Mouse (Mus musculus): ENCODE data around the gene Glp2r. TPM values are rescaled to one million over a fixed set of nuclear protein-coding genes. Genes with fewer than 3 reads are reported as not detected.

Glp2r gene
- 0.44 and 0.71 TPM in 2 replicates for polyA plus RNA-seq (2015; fragmentation: Nextera tagmentation; extraction: Ambion mirVana)

DNA sequence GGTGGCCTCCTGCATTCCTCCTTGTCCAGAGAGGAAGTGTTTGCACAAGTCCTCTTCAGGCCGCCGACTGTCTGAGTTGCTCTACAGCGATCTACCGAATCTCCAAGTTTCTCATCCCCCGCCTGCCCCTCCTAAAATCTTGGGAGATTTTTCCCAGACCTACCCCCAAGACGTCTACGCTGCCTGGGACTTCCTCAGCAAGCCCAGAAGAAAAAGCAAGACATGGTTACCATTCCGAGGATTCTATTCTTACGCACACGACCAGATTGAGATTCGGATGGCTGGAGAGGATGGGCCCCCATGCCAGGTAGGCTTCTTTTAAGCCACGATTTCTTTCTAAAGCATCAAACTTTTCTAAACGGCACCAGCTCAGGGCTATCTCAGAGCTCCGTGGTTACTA lies at the start of gene Glp2r:
Gene Glp2r (minus strand): TSS at position 101 of the 400 bp plus-strand sequence.
- ATAC-seq (ENCODE audit: low read depth), result no peak
- no peak within 1 kb of the TSS for H3K4me3 ChIP-seq (ENCODE audit: low read depth, low read length)
- H3K9me3 ChIP-seq (replicated peaks; ENCODE audit: control insufficient read depth, low read length), result no peaks in the 10 kb centered on the region
- no peak within 1 kb of the TSS for H3K4me2 ChIP-seq (ENCODE audit: low read depth, low read length)
- no peaks in the 10 kb centered on the region for H3K36me3 ChIP-seq (ENCODE audit: control insufficient read depth, insufficient read depth)
- no peak within 1 kb of the TSS for H3K9ac ChIP-seq (ENCODE audit: low read depth, low read length)
- no peaks in the 10 kb centered on the region for H3K27me3 ChIP-seq (ENCODE audit: control insufficient read depth, insufficient read depth, low read depth, low read length)
- no peaks in the 10 kb centered on the region for H3K4me1 ChIP-seq (ENCODE audit: control insufficient read depth, low read depth, low read length)
- H3K27ac ChIP-seq (ENCODE audit: low read length), result no peak within 1 kb of the TSS
- WGBS (ENCODE audit: insufficient replicate concordance), result 58% methylated on average over 14 of the region's 14 CpGs

DNA sequence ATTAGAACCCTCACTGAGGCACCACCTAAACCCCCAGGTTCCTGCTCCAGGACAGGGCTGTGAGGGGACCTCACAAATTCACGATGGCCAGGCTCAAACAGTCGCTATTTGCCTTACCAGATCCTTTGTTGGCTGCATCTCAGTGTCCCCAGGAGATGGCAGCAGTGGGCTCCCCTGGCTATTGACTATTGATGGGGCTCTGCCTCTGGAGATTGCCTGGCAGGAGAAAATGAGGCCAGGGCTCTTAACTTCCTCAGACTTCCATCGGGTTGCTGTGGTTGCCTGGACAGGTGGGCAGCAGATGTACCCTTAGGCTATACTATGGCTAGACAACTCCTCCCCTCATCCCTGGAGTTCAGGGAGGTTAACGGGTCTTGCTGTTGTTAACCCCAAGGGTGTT lies 49.3 kb upstream of the Glp2r start:
- no peaks in the 10 kb centered on the region for H3K4me1 ChIP-seq (ENCODE audit: control insufficient read depth, low read depth, low read length)
- H3K4me3 ChIP-seq (ENCODE audit: low read depth, low read length), result no peak overlapping the region
- no peaks in the 10 kb centered on the region for H3K27me3 ChIP-seq (ENCODE audit: control insufficient read depth, insufficient read depth, low read depth, low read length)
- H3K9ac ChIP-seq (ENCODE audit: low read depth, low read length), result no peak overlapping the region
- no peak overlapping the region for H3K4me2 ChIP-seq (ENCODE audit: low read depth, low read length)
- ATAC-seq (ENCODE audit: low read depth), result no peak
- H3K27ac ChIP-seq (ENCODE audit: low read length), result no peak overlapping the region
- no peaks in the 10 kb centered on the region for H3K36me3 ChIP-seq (ENCODE audit: control insufficient read depth, insufficient read depth)
- 17% methylated on average over 4 of the region's 4 CpGs for WGBS (ENCODE audit: insufficient replicate concordance)
- H3K9me3 ChIP-seq (replicated peaks; ENCODE audit: control insufficient read depth, low read length), result no peaks in the 10 kb centered on the region

DNA sequence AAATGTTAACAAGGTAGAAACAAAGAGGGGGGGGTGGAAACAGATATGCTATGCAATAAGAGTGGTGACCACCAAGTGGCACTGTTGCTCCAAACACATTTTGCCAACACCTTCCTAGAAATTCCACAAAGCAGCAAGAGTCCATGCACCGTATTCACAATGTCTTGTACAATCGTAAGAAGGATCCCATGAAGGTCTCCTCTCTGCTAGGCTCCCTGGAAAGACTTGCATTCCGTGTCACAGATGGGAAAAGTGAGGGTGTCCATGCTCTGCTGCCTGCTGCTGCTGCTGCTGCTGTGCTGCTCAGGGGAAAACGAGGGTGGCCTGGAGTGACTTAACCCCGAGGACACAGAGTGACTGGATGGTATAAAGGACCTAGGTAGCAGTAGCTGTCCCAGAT lies 48.7 kb upstream of the Glp2r start:
- Histone ChIP-seq H3K4me1 (ENCODE audit: control insufficient read depth, low read depth, low read length) (no peaks in the 10 kb centered on the region), H3K4me3 (ENCODE audit: low read depth, low read length) (no peak overlapping the region), H3K27ac (ENCODE audit: low read length) (no peak overlapping the region), H3K27me3 (ENCODE audit: control insufficient read depth, insufficient read depth, low read depth, low read length) (no peaks in the 10 kb centered on the region), H3K36me3 (ENCODE audit: control insufficient read depth, insufficient read depth) (no peaks in the 10 kb centered on the region), H3K9ac (ENCODE audit: low read depth, low read length) (no peak overlapping the region), H3K4me2 (ENCODE audit: low read depth, low read length) (no peak overlapping the region), H3K9me3 (replicated peaks; ENCODE audit: control insufficient read depth, low read length) (no peaks in the 10 kb centered on the region)
- 8% methylated on average over 5 of the region's 5 CpGs for WGBS (ENCODE audit: insufficient replicate concordance)
- no peak for ATAC-seq (ENCODE audit: low read depth)

DNA sequence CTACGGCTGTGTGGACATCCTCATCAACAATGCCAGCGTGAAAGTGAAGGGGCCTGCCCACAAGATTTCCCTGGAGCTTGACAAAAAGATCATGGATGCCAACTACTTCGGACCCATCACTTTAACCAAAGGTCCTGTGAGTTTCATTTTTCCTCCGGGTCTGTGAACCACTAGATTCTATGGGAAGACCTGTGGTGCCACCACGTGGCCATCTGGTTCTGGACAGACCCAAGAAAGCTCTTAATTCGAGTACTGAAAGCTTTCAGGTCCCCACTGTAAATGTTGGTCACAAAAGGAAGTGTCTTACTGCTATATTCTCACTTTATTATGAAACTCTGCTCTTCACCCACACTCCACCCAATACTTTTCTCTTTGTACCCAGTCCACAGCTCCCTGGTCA lies 40.6 kb upstream of the Glp2r start:
- no peaks in the 10 kb centered on the region for H3K4me1 ChIP-seq (ENCODE audit: control insufficient read depth, low read depth, low read length)
- no peak overlapping the region for H3K9ac ChIP-seq (ENCODE audit: low read depth, low read length)
- H3K27me3 ChIP-seq (ENCODE audit: control insufficient read depth, insufficient read depth, low read depth, low read length), result no peaks in the 10 kb centered on the region
- no peak overlapping the region for H3K4me2 ChIP-seq (ENCODE audit: low read depth, low read length)
- no peaks in the 10 kb centered on the region for H3K9me3 ChIP-seq (replicated peaks; ENCODE audit: control insufficient read depth, low read length)
- WGBS (ENCODE audit: insufficient replicate concordance), result 52% methylated on average over 6 of the region's 6 CpGs
- no peak overlapping the region for H3K27ac ChIP-seq (ENCODE audit: low read length)
- no peak overlapping the region for H3K4me3 ChIP-seq (ENCODE audit: low read depth, low read length)
- ATAC-seq (ENCODE audit: low read depth), result no peak
- H3K36me3 ChIP-seq (ENCODE audit: control insufficient read depth, insufficient read depth), result no peaks in the 10 kb centered on the region

DNA sequence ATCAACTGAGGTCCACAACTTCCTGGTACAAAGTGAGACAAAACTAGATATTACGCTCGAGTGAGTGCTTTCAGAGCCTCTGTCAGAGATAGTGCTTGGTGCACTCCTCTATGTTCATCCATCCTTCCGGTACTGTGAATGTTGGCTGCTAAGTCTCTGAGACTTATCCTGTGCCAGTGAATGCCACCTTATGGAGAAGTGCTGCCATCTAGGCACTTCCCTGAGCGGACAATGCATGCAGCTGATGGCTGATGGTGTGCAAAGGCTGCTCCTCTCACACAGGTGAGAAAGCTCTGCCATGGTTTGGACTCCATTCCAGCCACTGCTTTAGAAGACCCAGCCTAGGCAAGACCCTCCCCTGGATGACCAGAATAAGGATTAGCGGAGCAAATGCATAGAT lies 37.1 kb upstream of the Glp2r start:
- WGBS (ENCODE audit: insufficient replicate concordance), result 48% methylated on average over 5 of the region's 5 CpGs
- Histone ChIP-seq H3K4me1 (ENCODE audit: control insufficient read depth, low read depth, low read length) (no peaks in the 10 kb centered on the region), H3K4me2 (ENCODE audit: low read depth, low read length) (no peak overlapping the region), H3K9me3 (replicated peaks; ENCODE audit: control insufficient read depth, low read length) (no peaks in the 10 kb centered on the region), H3K9ac (ENCODE audit: low read depth, low read length) (no peak overlapping the region), H3K27me3 (ENCODE audit: control insufficient read depth, insufficient read depth, low read depth, low read length) (no peaks in the 10 kb centered on the region), H3K36me3 (ENCODE audit: control insufficient read depth, insufficient read depth) (no peaks in the 10 kb centered on the region), H3K4me3 (ENCODE audit: low read depth, low read length) (no peak overlapping the region), H3K27ac (ENCODE audit: low read length) (no peak overlapping the region)
- no peak for ATAC-seq (ENCODE audit: low read depth)

DNA sequence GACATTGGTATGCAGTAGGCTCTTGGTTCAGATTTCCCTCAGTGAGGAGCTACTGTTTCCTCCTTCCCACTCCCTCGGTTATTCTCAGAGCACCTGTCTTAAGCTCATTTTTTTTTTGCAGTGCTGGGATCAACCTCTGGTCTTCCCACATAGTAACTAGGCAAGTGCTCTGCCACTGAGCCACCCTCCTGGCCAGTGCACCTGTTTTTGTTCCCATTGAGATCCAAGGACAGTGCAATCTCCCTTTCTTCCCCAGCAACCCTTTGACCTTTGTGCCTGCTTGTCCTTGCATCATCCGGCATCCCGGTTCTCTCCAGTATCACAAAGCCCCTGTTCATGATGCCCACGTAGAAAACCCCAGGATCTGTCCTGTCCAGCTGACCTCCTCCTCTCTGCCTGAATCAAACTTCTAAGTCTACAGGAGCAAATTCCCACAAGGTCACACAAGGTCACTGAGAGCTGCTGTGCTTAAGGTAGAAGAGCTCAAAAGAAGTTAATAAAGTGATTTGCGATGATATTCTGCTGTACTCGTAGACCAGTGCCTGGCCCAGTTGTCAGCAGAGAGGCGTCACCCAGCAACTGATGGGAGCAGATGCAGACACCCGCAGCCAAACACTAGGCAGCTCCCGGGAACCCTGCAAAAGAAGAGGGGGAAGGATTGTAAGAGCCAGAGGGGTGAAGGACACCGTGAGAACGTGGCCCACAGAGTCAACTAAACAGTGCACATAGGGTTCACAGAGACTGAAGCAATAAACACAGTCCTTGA lies 36.1 kb upstream of the Glp2r start:
- H3K4me1 ChIP-seq (ENCODE audit: control insufficient read depth, low read depth, low read length), result no peaks in the 10 kb centered on the region
- no peak overlapping the region for H3K4me3 ChIP-seq (ENCODE audit: low read depth, low read length)
- H3K9ac ChIP-seq (ENCODE audit: low read depth, low read length), result no peak overlapping the region
- H3K27me3 ChIP-seq (ENCODE audit: control insufficient read depth, insufficient read depth, low read depth, low read length), result no peaks in the 10 kb centered on the region
- no peak overlapping the region for H3K4me2 ChIP-seq (ENCODE audit: low read depth, low read length)
- H3K27ac ChIP-seq (ENCODE audit: low read length), result no peak overlapping the region
- ATAC-seq (ENCODE audit: low read depth), result no peak
- H3K9me3 ChIP-seq (replicated peaks; ENCODE audit: control insufficient read depth, low read length), result no peaks in the 10 kb centered on the region
- WGBS (ENCODE audit: insufficient replicate concordance), result 64% methylated on average over 11 of the region's 11 CpGs
- no peaks in the 10 kb centered on the region for H3K36me3 ChIP-seq (ENCODE audit: control insufficient read depth, insufficient read depth)

DNA sequence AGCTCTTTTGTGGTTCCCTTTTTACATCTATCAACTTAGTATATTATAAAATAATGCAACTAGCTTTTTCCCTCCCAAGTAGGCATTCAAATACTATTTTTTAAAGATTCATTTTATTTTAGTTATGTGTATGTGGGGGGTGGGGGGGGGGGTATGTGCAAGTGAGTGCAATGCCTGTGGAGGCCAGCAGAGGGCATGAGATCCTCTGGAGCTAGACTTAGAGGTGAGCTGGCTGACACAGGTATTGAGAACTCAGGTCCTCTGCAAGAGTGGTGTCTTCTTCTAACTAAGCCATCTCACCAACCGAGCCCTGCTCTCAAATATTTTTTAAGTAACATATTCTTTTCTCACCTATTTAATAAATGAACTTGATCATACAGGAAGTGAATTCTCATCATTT lies 34.6 kb upstream of the Glp2r start:
- H3K9ac ChIP-seq (ENCODE audit: low read depth, low read length), result no peak overlapping the region
- H3K4me2 ChIP-seq (ENCODE audit: low read depth, low read length), result no peak overlapping the region
- no peak overlapping the region for H3K4me3 ChIP-seq (ENCODE audit: low read depth, low read length)
- no peak for ATAC-seq (ENCODE audit: low read depth)
- no peak overlapping the region for H3K27ac ChIP-seq (ENCODE audit: low read length)
- H3K4me1 ChIP-seq (ENCODE audit: control insufficient read depth, low read depth, low read length), result no peaks in the 10 kb centered on the region
- H3K36me3 ChIP-seq (ENCODE audit: control insufficient read depth, insufficient read depth), result no peaks in the 10 kb centered on the region
- H3K27me3 ChIP-seq (ENCODE audit: control insufficient read depth, insufficient read depth, low read depth, low read length), result no peaks in the 10 kb centered on the region
- H3K9me3 ChIP-seq (replicated peaks; ENCODE audit: control insufficient read depth, low read length), result no peaks in the 10 kb centered on the region
- 53% methylated on average over 1 of the region's 1 CpGs for WGBS (ENCODE audit: insufficient replicate concordance)

DNA sequence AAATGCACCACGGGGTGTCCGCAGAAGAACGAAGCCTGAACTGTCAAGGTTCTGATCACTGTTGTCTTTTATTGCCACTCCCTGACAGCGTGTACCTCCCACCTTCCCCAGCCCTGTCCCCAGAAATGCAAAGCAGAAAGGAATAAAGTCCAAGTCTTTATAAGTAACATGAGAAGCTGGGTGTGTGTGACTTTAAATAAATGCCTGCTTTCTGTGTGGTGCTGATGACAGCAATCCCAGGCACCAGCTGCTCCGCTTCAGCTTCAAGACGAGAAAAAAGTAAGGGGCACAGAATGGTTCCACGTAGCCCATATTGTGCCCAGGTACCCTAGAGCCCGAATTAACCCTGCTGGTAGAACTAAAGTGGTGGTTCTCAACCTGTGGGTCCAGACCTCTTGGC lies 30.2 kb upstream of the Glp2r start:
- no peak overlapping the region for H3K4me3 ChIP-seq (ENCODE audit: low read depth, low read length)
- H3K4me2 ChIP-seq (ENCODE audit: low read depth, low read length), result no peak overlapping the region
- no peak overlapping the region for H3K9ac ChIP-seq (ENCODE audit: low read depth, low read length)
- no peak overlapping the region for H3K27ac ChIP-seq (ENCODE audit: low read length)
- H3K36me3 ChIP-seq (ENCODE audit: control insufficient read depth, insufficient read depth), result no peaks in the 10 kb centered on the region
- no peaks in the 10 kb centered on the region for H3K27me3 ChIP-seq (ENCODE audit: control insufficient read depth, insufficient read depth, low read depth, low read length)
- no peak for ATAC-seq (ENCODE audit: low read depth)
- 64% methylated on average over 8 of the region's 8 CpGs for WGBS (ENCODE audit: insufficient replicate concordance)
- H3K9me3 ChIP-seq (replicated peaks; ENCODE audit: control insufficient read depth, low read length), result no peaks in the 10 kb centered on the region
- H3K4me1 ChIP-seq (ENCODE audit: control insufficient read depth, low read depth, low read length), result no peaks in the 10 kb centered on the region

DNA sequence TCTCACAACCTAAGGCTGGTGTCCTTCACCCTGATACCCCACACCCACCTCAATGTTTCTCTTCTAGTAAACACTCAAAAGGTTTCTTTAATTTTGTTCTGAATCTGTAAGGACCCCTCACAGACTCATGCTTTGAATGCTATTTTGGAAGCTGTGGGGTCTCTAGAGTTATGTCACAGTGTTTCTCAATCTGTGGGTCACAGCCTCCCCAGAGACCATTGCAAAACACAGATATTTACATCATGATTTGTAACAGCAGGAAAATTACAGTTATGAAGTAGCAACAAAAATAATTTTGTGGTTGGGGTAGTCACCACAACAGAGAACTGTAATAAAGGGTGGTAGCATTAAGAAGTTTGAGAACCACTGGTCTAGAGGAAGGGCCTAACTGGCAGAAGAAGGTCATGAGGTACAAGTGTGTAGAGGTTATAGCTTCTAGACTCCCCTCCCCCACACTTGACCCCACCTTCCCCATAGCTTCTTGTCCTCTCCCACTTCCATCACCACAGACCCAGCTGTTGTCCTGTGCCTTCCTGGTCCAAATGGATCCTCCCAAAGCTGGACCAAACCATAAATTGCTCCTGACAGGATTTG lies 29.3 kb upstream of the Glp2r start:
- Histone ChIP-seq H3K4me2 (ENCODE audit: low read depth, low read length) (no peak overlapping the region), H3K27me3 (ENCODE audit: control insufficient read depth, insufficient read depth, low read depth, low read length) (no peaks in the 10 kb centered on the region), H3K36me3 (ENCODE audit: control insufficient read depth, insufficient read depth) (no peaks in the 10 kb centered on the region), H3K27ac (ENCODE audit: low read length) (no peak overlapping the region), H3K4me3 (ENCODE audit: low read depth, low read length) (no peak overlapping the region), H3K9me3 (replicated peaks; ENCODE audit: control insufficient read depth, low read length) (no peaks in the 10 kb centered on the region), H3K9ac (ENCODE audit: low read depth, low read length) (no peak overlapping the region), H3K4me1 (ENCODE audit: control insufficient read depth, low read depth, low read length) (no peaks in the 10 kb centered on the region)
- ATAC-seq (ENCODE audit: low read depth), result no peak
